Mouse (Mus musculus): ENCODE results near the gene Xcl1.

Gene Xcl1

DNA sequence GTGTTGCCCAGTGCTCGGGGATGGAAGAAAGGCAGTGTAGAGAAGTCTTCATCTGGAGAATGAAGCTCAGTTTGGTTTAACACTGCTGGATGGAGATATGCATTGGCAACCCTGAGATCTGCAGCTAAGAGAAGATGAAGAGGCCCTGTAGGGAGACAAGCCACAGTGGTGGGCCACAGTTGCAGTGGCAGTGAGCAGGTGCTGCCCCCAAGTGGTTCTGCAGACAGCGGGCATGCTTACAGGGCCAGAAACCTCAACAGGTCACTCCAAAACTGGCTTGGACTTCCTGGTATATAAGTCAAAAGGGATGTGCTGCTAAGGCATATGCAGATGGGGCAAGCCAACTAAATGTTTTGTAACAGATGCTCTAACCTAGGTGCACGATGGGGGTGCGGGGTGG is 30.3 kb downstream of the Xcl1 start:
- DNase-seq (ENCODE audit: low read depth): no peak

DNA sequence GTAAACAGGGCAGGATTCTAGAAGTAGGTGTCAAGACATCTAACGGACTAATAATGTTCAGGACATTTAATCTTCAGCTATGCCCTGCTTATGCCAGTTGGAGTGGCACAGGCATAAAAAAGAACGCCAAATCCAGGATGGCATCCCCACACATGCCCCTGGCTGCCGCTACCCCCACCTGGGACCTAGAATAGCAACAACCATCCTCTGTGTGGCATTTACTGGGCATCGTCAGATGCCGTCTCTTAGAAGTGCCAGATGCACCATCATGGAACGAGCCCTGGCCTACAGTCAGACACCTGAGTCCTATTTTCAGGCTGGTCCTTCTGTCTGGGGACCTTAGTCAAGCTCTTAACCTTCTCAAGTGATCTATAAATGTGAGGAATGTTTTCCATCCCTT is 34.6 kb downstream of the Xcl1 start:
- DNase-seq (ENCODE audit: low read depth): no peak

DNA sequence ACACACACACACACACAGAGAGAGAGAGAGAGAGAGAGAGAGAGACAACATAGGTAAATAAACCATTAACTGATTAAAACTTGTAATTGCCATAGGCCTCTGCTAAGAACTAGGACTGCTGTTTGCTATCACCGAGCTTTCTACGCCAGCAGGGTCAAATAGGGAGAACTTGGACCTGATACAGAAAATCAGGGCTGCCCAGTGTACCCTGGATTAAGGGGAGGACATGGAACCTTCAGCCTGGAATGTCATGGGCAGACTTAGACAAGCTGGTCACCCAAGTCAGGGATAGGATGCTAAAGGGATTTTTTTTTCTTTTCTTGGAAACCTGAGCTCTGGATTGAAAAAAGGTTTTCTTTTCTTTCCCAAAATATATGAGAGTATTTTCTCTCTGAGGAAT is 35.1 kb downstream of the Xcl1 start:
- no peak for DNase-seq (ENCODE audit: low read depth)

DNA sequence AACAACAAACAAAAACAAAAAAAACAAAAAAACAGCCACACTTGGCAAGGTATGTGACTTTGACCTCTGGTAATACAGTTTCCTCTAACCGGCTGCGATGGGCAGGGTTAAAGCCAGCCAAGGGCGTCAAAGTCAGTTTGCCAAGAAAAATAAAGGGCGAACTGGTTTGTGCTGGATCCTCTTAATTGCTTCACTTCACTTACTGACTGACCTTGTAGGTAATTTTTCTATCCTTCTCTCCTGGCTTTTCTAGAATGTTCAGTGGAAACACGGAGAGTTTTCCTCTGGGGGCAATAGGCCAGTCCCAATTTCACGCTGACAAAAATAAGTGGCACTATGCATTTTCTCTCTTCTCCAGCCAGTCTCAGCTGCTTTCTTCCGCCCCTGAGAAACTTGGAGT is 35.8 kb downstream of the Xcl1 start:
- DNase-seq (ENCODE audit: low read depth): no peak

DNA sequence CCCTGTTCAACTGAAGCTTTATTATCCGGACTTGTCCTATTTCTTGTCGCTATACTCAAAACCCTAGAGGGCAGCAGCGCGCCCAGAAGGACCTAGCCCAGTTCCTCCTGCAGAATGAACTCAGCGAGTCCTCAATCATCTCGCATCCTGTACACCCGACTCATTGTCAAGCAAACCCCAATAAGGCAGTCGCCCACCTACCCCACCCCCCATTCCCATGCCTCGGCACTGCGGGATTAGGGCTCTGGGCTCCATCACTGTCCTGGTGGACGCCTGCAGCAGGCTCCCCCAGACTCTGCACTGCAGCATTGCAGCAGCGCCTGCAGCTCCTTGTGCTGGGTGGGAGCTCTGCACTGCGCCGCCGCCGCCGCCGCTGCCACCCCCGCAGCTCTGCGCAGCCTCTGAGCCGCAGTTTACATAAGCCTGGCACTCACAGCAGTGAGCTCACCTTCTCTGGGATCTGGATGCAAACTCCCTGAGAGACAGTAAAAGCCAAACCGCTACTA is 36.4 kb downstream of the Xcl1 start:
- DNase-seq (ENCODE audit: low read depth): peak; percentile 62

DNA sequence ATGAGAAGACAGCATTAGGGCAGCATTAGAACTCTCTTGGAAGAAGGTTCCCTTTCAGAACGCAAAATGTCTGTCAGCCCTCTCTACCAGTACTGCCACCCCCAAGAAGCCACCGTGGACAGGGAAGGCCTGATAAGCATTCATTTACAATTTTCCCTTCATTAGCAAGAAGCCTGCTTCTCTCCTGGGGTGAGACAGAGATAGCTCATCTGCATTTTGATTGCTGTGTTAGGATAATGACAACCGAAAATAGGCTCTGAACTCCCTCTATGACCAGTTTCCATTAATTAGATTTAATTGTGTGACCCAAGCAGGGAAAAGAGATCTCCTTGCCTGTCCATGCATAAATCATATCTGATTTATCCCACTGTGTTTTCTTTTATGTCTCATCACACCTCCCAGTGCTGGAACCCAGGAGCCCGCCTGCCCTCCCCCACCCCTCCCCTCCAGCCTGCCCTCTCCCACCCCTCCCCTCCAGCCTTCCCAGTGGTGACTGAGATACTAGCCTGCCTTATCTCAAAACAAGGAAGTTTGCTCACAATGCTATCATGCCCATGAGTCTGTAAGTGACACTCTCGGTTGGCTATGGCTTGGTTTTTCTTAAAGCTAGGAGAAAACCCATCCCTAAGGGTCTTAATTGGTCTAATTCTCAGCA is 38.0 kb downstream of the Xcl1 start:
- no peak for DNase-seq (ENCODE audit: low read depth)

DNA sequence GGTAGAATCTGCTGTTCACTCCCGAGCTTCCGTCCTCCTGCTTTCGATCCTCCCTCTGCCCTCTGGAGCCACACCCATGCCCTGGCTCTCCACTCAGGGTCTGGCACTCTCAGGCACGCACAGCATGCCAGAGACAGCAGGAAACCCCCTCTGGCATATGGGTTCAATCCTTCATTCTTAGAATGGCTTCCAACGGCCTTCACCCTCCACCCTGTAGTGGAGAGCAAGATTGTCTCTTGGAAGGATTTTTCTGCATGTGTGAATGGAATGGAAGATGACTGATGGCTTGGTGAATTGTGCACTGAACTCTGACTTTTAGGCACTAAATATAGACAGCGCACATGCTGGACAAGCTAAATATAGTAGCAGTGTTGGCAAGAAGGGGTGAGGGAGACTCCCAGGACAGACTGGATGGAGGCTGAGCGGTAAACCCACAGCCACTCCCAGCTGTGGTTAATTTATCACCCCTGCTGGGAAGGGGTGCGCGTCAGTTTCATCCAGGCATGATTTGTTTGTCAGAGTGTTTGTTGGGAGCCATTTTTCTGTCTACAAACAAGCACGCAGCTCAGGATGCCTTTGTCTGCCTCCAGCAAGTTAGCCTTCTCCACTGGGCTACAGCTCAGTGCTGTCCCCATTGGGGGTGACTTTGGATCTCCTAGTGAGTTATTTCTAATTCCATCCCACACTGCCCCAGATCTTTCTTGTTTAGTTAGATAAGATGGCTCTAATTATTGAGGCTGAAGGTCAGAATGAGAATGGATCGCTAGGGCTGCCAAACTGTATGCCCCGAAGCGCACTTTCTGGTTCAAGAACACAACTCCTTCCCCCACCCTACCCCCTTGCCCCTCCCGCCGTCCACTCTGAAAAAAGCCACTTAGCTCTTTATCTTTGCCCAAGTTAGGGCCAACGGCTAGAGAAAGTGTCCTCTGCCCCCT is 38.8 kb downstream of the Xcl1 start:
- DNase-seq (ENCODE audit: low read depth): no peak

DNA sequence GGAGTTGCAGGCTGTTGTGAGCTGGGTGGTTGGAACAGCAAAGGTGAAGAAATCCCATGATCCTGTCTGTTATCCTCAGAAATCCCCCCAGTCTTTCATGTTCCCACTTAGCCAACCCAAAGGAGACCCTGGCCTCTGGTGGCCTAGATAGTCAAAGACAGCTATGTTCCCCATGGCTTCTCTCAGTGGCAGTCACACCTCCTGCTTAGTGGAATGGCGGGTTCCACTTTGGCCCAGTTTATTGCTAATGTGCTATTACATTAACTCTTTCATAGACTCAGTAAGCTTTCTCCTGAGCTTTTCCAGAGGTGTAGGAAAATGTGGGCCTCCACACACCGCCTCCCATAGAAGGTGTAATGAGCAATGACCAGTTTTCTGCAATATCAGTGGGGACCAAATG is 39.5 kb downstream of the Xcl1 start:
- DNase-seq (ENCODE audit: low read depth): no peak

DNA sequence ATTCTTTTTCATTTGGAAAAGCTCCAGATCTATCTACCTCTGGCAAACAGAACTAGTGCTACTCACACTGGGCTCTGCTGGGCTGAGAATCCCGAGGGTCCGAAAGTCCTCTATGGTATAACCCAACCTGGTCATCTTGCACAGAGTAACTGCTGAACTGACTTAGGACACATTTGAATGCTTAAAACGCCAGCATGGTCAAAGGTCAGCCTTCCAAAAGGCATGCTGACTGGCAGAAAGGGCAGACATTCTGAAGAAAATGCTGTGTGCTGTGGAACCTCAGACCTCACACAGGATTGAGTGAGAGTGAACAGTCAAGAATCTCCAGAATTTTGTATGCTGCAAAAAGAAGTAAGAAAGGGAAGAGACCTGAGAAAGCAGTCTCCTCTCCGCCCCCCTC is 45.0 kb downstream of the Xcl1 start:
- DNase-seq (ENCODE audit: low read depth): no peak

DNA sequence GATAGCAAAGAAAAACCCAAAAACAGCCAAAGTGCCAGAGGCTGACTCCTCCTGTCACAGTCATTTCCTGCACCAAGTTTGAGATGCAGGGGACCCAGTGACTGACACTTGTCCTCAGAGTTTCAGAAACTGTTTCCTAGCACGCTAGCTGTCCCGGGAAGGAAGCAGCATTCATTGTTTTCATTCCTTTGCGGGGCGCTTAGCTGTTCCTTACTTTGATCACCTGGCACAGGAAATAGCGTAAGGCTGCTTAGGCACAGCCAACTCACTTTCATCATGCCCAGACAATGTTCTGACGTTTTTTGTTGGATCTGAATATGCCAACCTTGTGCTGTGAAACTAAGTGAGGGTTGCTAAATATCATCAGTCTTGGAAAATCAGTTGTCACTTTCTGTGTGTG is 46.8 kb downstream of the Xcl1 start:
- DNase-seq (ENCODE audit: low read depth): no peak

DNA sequence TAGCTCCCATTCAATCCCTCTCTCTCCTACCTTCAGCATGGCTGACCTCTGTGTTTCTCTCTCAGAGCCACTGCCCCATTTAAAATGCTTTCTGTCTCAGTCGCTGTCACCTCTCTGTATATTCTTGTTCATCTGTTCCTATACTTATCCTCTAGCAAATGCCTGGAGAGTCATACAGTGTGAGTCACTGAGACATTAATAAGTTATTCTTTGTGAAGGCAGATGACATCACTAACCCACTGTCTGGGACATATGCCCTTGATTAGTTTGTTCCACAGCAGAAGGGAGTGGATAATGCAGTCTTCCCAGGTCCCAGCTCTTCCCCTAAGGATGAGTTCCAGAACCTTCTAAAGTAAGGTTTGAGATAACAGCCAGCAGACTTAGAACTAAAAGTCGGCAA is 47.6 kb downstream of the Xcl1 start:
- no peak for DNase-seq (ENCODE audit: low read depth)

DNA sequence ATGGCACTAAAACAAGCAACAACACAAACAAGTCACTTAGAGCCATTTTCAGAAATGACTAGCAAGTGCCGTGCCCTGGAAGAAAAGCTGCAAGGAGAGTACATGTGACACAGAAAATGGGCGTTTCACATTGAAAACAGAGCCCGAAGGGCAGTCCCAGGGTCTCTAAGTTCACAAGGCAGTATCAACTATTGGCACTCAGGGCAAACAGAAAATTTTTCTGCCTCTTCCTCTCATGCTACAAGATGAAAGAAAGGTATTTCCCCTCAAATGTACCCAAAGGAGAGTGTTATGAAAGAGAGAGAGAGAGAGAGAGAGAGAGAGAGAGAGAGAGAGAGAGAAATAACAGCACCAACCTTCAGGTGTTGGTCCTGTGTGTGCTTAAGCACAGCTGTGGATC is 53.4 kb downstream of the Xcl1 start:
- no peak for DNase-seq (ENCODE audit: low read depth)
